Comparison of ENCODE assay signal across 7 mouse cellular contexts in genomic region chr17:34640778-34641601, GRCm38 (mm10). TPM values are rescaled to one million over a fixed set of nuclear protein-coding genes. Genes with fewer than 3 reads are reported as not detected.
DNase-seq lines count a peak whose midpoint lies in the region; ATAC-seq and TF ChIP-seq lines count a peak whose summit lies in the region.

No protein-coding gene starts in this region.

- TF ChIP-seq CTCF in intestine, postnatal 0 days (IDR thresholded peaks at IDR 0.05; ENCODE audit: low read depth), result peak; percentile 50

- H3K4me2 ChIP-seq in intestine, postnatal 0 days (replicated peaks; ENCODE audit: low read depth), result no peak overlapping the region
- no peak overlapping the region for H3K4me2 ChIP-seq in midbrain, embryonic 16.5 days (ENCODE audit: low read length)

- no peaks in the 10 kb centered on the region for H3K27me3 ChIP-seq in intestine, postnatal 0 days (replicated peaks; ENCODE audit: control insufficient read depth, insufficient read depth, low read length)
- peaks cover 2% of the 10 kb centered on the region; the same call in 1 of the 2 replicates for H3K27me3 ChIP-seq in midbrain, embryonic 16.5 days (ENCODE audit: control insufficient read depth, insufficient read depth, low read depth, low read length)

- H3K4me3 ChIP-seq in intestine, postnatal 0 days (ENCODE audit: low read depth, low read length), result no peak overlapping the region
- no peak overlapping the region for H3K4me3 ChIP-seq in midbrain, embryonic 16.5 days (ENCODE audit: low read depth, low read length)

- no peaks in the 10 kb centered on the region for H3K36me3 ChIP-seq in intestine, postnatal 0 days (ENCODE audit: control insufficient read depth, insufficient read depth)
- no peaks in the 10 kb centered on the region for H3K36me3 ChIP-seq in midbrain, embryonic 16.5 days (ENCODE audit: control insufficient read depth, insufficient read depth, low read length)

- 0 out of 2 replicates have a peak, but pooled peaks cover 7% of the 10 kb centered on the region for H3K4me1 ChIP-seq in intestine, postnatal 0 days (replicated peaks; ENCODE audit: control insufficient read depth, insufficient read depth, low read length)
- H3K4me1 ChIP-seq in midbrain, embryonic 16.5 days (ENCODE audit: control insufficient read depth, insufficient read depth, low read length), result peaks cover 11% of the 10 kb centered on the region

- peak overlapping the region; percentile 35; the same call in 1 of the 2 replicates for H3K27ac ChIP-seq in intestine, postnatal 0 days (ENCODE audit: low read depth, low read length)
- H3K27ac ChIP-seq in midbrain, embryonic 16.5 days (ENCODE audit: low read length), result peak overlapping the region; percentile 69

- no peak overlapping the region for H3K9ac ChIP-seq in intestine, postnatal 0 days (ENCODE audit: low read depth, low read length)
- 0 out of 2 replicates have a peak overlapping the region, but pooled peaks have one; percentile 28 for H3K9ac ChIP-seq in midbrain, embryonic 16.5 days (ENCODE audit: low read depth, low read length)

- 23% methylated on average over 11 of the region's 11 CpGs for WGBS in intestine, postnatal 0 days
- 10% methylated on average over 11 of the region's 11 CpGs for WGBS in midbrain, embryonic 16.5 days

- peak; percentile 64 for ATAC-seq in granulocyte monocyte progenitor cell, adult 5-6 weeks (replicated peaks; ENCODE audit: poor library complexity, severe bottlenecking)
- ATAC-seq in intestine, postnatal 0 days, result no peak
- no peak for ATAC-seq in midbrain, embryonic 16.5 days

- DNase-seq in ovary, postnatal 36 days (ENCODE audit: low spot score), result peak; percentile 47
- DNase-seq in ovary, postnatal 10 days (ENCODE audit: low spot score), result no peak
- DNase-seq in cerebellum, postnatal 14 days, result peak; percentile 79 to 88
- no peak for DNase-seq in thymus, postnatal 0 days (ENCODE audit: low spot score)

- H3K9me3 ChIP-seq in intestine, postnatal 0 days (ENCODE audit: control insufficient read depth), result no peaks in the 10 kb centered on the region
- no peaks in the 10 kb centered on the region for H3K9me3 ChIP-seq in midbrain, embryonic 16.5 days (replicated peaks; ENCODE audit: control insufficient read depth, low read length, poor library complexity, severe bottlenecking)

RNA-seq across cellular contexts. Expression of gene Fkbpl, which starts 3.6 kb away (rescaled TPM):
- total RNA-seq in granulocyte monocyte progenitor cell, adult 5-6 weeks (2014; fragmentation: Nextera tagmentation), result 2.9 and 10.3 TPM in 2 replicates
- 12.4 and 21.8 TPM in 2 replicates for total RNA-seq in granulocyte monocyte progenitor cell, adult 5-6 weeks (2017)
- polyA plus RNA-seq in intestine, postnatal 0 days (2015; fragmentation: Nextera tagmentation; extraction: Ambion mirVana), result 8.8 and 9.2 TPM in 2 replicates
- polyA plus RNA-seq in midbrain, embryonic 16.5 days (2015; fragmentation: Nextera tagmentation; extraction: Ambion mirVana), result 15.4 and 17.9 TPM in 2 replicates
- polyA plus RNA-seq in thymus, postnatal 0 days (2015; fragmentation: Nextera tagmentation; extraction: Ambion mirVana), result 12.5 TPM in 2 replicates

RNA-seq across cellular contexts. Expression of gene Atf6b, which starts 6.0 kb away (rescaled TPM):
- total RNA-seq in granulocyte monocyte progenitor cell, adult 5-6 weeks (2014; fragmentation: Nextera tagmentation), result 38.3 and 42.5 TPM in 2 replicates
- total RNA-seq in granulocyte monocyte progenitor cell, adult 5-6 weeks (2017), result 31.9 and 44.6 TPM in 2 replicates
- polyA plus RNA-seq in intestine, postnatal 0 days (2015; fragmentation: Nextera tagmentation; extraction: Ambion mirVana), result 22.9 and 23.1 TPM in 2 replicates
- polyA plus RNA-seq in midbrain, embryonic 16.5 days (2015; fragmentation: Nextera tagmentation; extraction: Ambion mirVana), result 119 and 123 TPM in 2 replicates
- 56.6 and 60.8 TPM in 2 replicates for polyA plus RNA-seq in thymus, postnatal 0 days (2015; fragmentation: Nextera tagmentation; extraction: Ambion mirVana)

RNA-seq across cellular contexts. Expression of gene Prrt1, which starts 11.7 kb away (rescaled TPM):
- 0.88 TPM in 1 of 2 replicates, not detected in the other for total RNA-seq in granulocyte monocyte progenitor cell, adult 5-6 weeks (2014; fragmentation: Nextera tagmentation)
- total RNA-seq in granulocyte monocyte progenitor cell, adult 5-6 weeks (2017), result not detected in 2 replicates
- polyA plus RNA-seq in intestine, postnatal 0 days (2015; fragmentation: Nextera tagmentation; extraction: Ambion mirVana), result 0.27 and 0.47 TPM in 2 replicates
- polyA plus RNA-seq in midbrain, embryonic 16.5 days (2015; fragmentation: Nextera tagmentation; extraction: Ambion mirVana), result 10.3 and 11.5 TPM in 2 replicates
- polyA plus RNA-seq in thymus, postnatal 0 days (2015; fragmentation: Nextera tagmentation; extraction: Ambion mirVana), result 37.4 and 39.4 TPM in 2 replicates

RNA-seq across cellular contexts. Expression of gene Ppt2, which starts 12.7 kb away (rescaled TPM):
- 41.9 and 45.1 TPM in 2 replicates for total RNA-seq in granulocyte monocyte progenitor cell, adult 5-6 weeks (2014; fragmentation: Nextera tagmentation)
- 20.4 and 23.3 TPM in 2 replicates for total RNA-seq in granulocyte monocyte progenitor cell, adult 5-6 weeks (2017)
- 17.2 and 18.0 TPM in 2 replicates for polyA plus RNA-seq in intestine, postnatal 0 days (2015; fragmentation: Nextera tagmentation; extraction: Ambion mirVana)
- polyA plus RNA-seq in midbrain, embryonic 16.5 days (2015; fragmentation: Nextera tagmentation; extraction: Ambion mirVana), result 19.9 and 21.0 TPM in 2 replicates
- polyA plus RNA-seq in thymus, postnatal 0 days (2015; fragmentation: Nextera tagmentation; extraction: Ambion mirVana), result 38.4 and 45.5 TPM in 2 replicates

RNA-seq across cellular contexts. Expression of gene Egfl8, which starts 25.2 kb away (rescaled TPM):
- total RNA-seq in granulocyte monocyte progenitor cell, adult 5-6 weeks (2014; fragmentation: Nextera tagmentation), result 2.1 TPM in 1 of 2 replicates, not detected in the other
- not detected in 2 replicates for total RNA-seq in granulocyte monocyte progenitor cell, adult 5-6 weeks (2017)
- polyA plus RNA-seq in intestine, postnatal 0 days (2015; fragmentation: Nextera tagmentation; extraction: Ambion mirVana), result 2.5 and 2.7 TPM in 2 replicates
- polyA plus RNA-seq in midbrain, embryonic 16.5 days (2015; fragmentation: Nextera tagmentation; extraction: Ambion mirVana), result 6.1 and 6.3 TPM in 2 replicates
- 3.1 and 3.3 TPM in 2 replicates for polyA plus RNA-seq in thymus, postnatal 0 days (2015; fragmentation: Nextera tagmentation; extraction: Ambion mirVana)

Comparison
In these comparisons a context has a peak if more than half of its experiments do, and no peak if none do; other contexts are left out.
1. DNase-seq: peak in ovary, postnatal 36 days (single experiment) and cerebellum, postnatal 14 days (2 of 2); none in ovary, postnatal 10 days (single experiment) and thymus, postnatal 0 days (single experiment).